Mouse (Mus musculus): ENCODE results near the gene Nudcd3.
"Not testable (repeated sequence)": the region's sequence is repeated elsewhere in the genome, so short reads cannot be mapped to it uniquely, and the experiment has no call there.

The Nudcd3 gene

GRCm38 (mm10) chr11:6123605-6124120, 76.6 kb downstream of the Nudcd3 start:
- DNase-seq (ENCODE audit: low read depth in 2 of 2, low spot score in 2 of 2) = no peak

- no peak for DNase-seq (ENCODE audit: low read depth in 2 of 2, low spot score in 2 of 2)
Measured at GRCm38 (mm10) chr11:6122631-6123030, 77.6 kb downstream of the Nudcd3 start.

GRCm38 (mm10) chr11:6120596-6120995, 79.6 kb downstream of the Nudcd3 start:
- no peak for DNase-seq (ENCODE audit: low read depth in 2 of 2, low spot score in 2 of 2)

GRCm38 (mm10) chr11:6120001-6120400, 80.2 kb downstream of the Nudcd3 start:
- no peak for DNase-seq (ENCODE audit: low read depth in 2 of 2, low spot score in 2 of 2)

GRCm38 (mm10) chr11:6119312-6119711, 80.9 kb downstream of the Nudcd3 start:
- no peak for DNase-seq (ENCODE audit: low read depth in 2 of 2, low spot score in 2 of 2)

GRCm38 (mm10) chr11:6117956-6118355, 82.3 kb downstream of the Nudcd3 start:
- DNase-seq (ENCODE audit: low read depth in 2 of 2, low spot score in 2 of 2) = no peak

- no peak for DNase-seq (ENCODE audit: low read depth in 2 of 2, low spot score in 2 of 2)
Measured at GRCm38 (mm10) chr11:6111734-6112484, 88.3 kb downstream of the Nudcd3 start.

GRCm38 (mm10) chr11:6109990-6110389, 90.2 kb downstream of the Nudcd3 start:
- no peak for DNase-seq (ENCODE audit: low read depth in 2 of 2, low spot score in 2 of 2)

GRCm38 (mm10) chr11:6108296-6108695, 91.9 kb downstream of the Nudcd3 start:
- no peak for DNase-seq (ENCODE audit: low read depth in 2 of 2, low spot score in 2 of 2)

GRCm38 (mm10) chr11:6107722-6108121, 92.5 kb downstream of the Nudcd3 start:
- DNase-seq (ENCODE audit: low read depth in 2 of 2, low spot score in 2 of 2) = no peak

GRCm38 (mm10) chr11:6104734-6105133, 95.5 kb downstream of the Nudcd3 start:
- DNase-seq (ENCODE audit: low read depth in 2 of 2, low spot score in 2 of 2) = no peak

- not testable (repeated sequence) for DNase-seq (ENCODE audit: low read depth in 2 of 2, low spot score in 2 of 2)
Measured at GRCm38 (mm10) chr11:6096637-6097036, 103.6 kb downstream of the Nudcd3 start.

- DNase-seq (ENCODE audit: low read depth in 2 of 2, low spot score in 2 of 2) = no peak
Measured at GRCm38 (mm10) chr11:6086991-6087390, 113.2 kb downstream of the Nudcd3 start.

GRCm38 (mm10) chr11:6078737-6079136, 121.5 kb downstream of the Nudcd3 start:
- DNase-seq (ENCODE audit: low read depth in 2 of 2, low spot score in 2 of 2) = no peak

- no peak for DNase-seq (ENCODE audit: low read depth in 2 of 2, low spot score in 2 of 2)
Measured at GRCm38 (mm10) chr11:6075618-6076066, 124.6 kb downstream of the Nudcd3 start.

- DNase-seq (ENCODE audit: low read depth in 2 of 2, low spot score in 2 of 2) = no peak
Measured at GRCm38 (mm10) chr11:6068181-6068957, 131.8 kb downstream of the Nudcd3 start.

- no peak for DNase-seq (ENCODE audit: low read depth in 2 of 2, low spot score in 2 of 2)
Measured at GRCm38 (mm10) chr11:6067160-6067559, 133.1 kb downstream of the Nudcd3 start.

- DNase-seq (ENCODE audit: low read depth in 2 of 2, low spot score in 2 of 2) = no peak
Measured at GRCm38 (mm10) chr11:6066176-6066575, 134.0 kb downstream of the Nudcd3 start, which contains the start of gene Camk2b. Gene Camk2b, minus strand, starts transcription at chr11:6066362.

- DNase-seq (ENCODE audit: low read depth in 2 of 2, low spot score in 2 of 2) = no peak
Measured at GRCm38 (mm10) chr11:6065551-6066121, 134.6 kb downstream of the Nudcd3 start.

GRCm38 (mm10) chr11:6065046-6065521, 135.1 kb downstream of the Nudcd3 start:
- no peak for DNase-seq (ENCODE audit: low read depth in 2 of 2, low spot score in 2 of 2)

- no peak for DNase-seq (ENCODE audit: low read depth in 2 of 2, low spot score in 2 of 2)
Measured at GRCm38 (mm10) chr11:6064215-6065045, 135.8 kb downstream of the Nudcd3 start.
